Mouse (Mus musculus): Measurements from ENCODE around the gene Fut9. TPM values are rescaled to one million over a fixed set of nuclear protein-coding genes. Genes with fewer than 3 reads are reported as not detected.

Gene Fut9
- total RNA-seq (2021), result 10 to 100 TPM; 74.0 to 87.0 TPM
- long read RNA-seq, experiment 1, full-length matches to known transcripts, result 6 of 15 reads
- long read RNA-seq, experiment 1, partial matches to known transcripts, result 0 of 15 reads
- long read RNA-seq, experiment 1, other reads (novel, unspliced or antisense), result 9 of 15 reads
- long read RNA-seq, experiment 2, full-length matches to known transcripts, result 9 of 16 reads
- long read RNA-seq, experiment 2, partial matches to known transcripts, result 0 of 16 reads
- long read RNA-seq, experiment 2, other reads (novel, unspliced or antisense), result 7 of 16 reads

DNA sequence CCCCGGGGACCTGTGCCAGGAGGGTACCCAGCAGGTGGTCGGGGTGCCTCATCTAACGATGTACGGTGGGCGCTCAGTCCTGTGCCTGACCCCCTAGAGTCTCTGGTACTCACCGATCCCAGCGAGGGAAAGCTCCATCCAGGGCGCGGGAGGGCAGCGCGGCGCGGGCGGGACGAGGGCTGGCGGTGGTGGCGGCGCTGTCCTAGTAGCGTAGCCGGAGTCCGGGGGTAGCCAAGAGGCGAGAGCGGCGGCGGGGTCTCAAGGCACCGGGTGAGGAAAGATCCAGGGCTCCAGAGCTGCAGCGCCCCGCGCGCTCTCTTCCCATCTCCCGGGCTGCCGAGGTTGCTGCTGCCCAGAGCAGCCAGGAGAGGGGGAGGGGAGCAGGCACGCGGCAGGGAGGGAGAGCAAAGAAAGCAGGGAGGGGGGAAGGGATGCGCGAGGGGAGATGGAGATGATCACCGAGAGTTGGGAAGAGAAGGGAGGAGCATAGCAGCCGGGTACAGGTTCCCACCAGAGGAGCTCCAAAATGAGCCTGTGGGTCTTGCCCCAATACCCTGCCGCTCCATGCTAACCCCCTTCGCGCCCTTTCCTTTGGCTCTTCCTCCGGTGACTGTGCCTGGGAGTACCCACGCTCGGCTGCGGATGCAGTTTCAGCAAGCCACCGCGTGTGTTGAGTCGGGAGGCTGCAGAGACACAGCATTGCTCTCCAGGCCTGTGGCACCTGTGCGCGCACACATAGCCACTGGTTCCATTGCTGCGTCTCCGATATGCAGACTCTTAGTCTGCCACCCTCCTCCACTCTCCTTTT, at the start of gene Fut9:
Fut9 (minus strand) TSS at position 769 of the 808 bp plus-strand sequence.
- TF ChIP-seq CTCF (IDR thresholded peaks at IDR 0.05), result peak; percentile 4
- intact Hi-C loops (cut with DNase I), result loop anchor here (2.0 to 10.0 kb wide), 5 partner anchors 57 to 545 kb away; partner anchors contain the start of genes Manea and Ufl1
- Histone ChIP-seq H3K4me3 (peak within 1 kb of the TSS; percentile 85), H3K27ac (peak within 1 kb of the TSS; percentile 99)
- peak; percentile 82 to 83 for DNase-seq (ENCODE audit: extremely low spot score in 1 of 2, low spot score in 2 of 2)

GRCm38 (mm10) chr4:25815783-25816182, 15.7 kb upstream of the Fut9 start:
- intact Hi-C loops (cut with DNase I), result no loop called here
- TF ChIP-seq CTCF (IDR thresholded peaks at IDR 0.05), result no peak
- no peak for DNase-seq (ENCODE audit: extremely low spot score in 1 of 2, low spot score in 2 of 2)
- H3K4me3 ChIP-seq, result no peak overlapping the region
- H3K27ac ChIP-seq, result no peak overlapping the region

GRCm38 (mm10) chr4:25813340-25813739, 13.3 kb upstream of the Fut9 start:
- intact Hi-C loops (cut with DNase I), result no loop called here
- Histone ChIP-seq H3K4me3 (no peak overlapping the region), H3K27ac (no peak overlapping the region)
- no peak for TF ChIP-seq CTCF (IDR thresholded peaks at IDR 0.05)
- DNase-seq (ENCODE audit: extremely low spot score in 1 of 2, low spot score in 2 of 2), result no peak

- no peak overlapping the region for H3K27ac ChIP-seq
- no peak overlapping the region for H3K4me3 ChIP-seq
- no peak for TF ChIP-seq CTCF (IDR thresholded peaks at IDR 0.05)
- intact Hi-C loops (cut with DNase I), result no loop called here
- no peak for DNase-seq (ENCODE audit: extremely low spot score in 1 of 2, low spot score in 2 of 2)
Measured at GRCm38 (mm10) chr4:25810058-25810457, 10.0 kb upstream of the Fut9 start.

GRCm38 (mm10) chr4:25801751-25802150, 1.7 kb upstream of the Fut9 start:
- Histone ChIP-seq H3K27ac (no peak overlapping the region), H3K4me3 (no peak overlapping the region)
- intact Hi-C loops (cut with DNase I), result loop anchor here (2.0 to 10.0 kb wide), 3 partner anchors 269 to 543 kb away; partner anchors contain the start of genes Manea and Ufl1
- no peak for DNase-seq (ENCODE audit: extremely low spot score in 1 of 2, low spot score in 2 of 2)
- no peak for TF ChIP-seq CTCF (IDR thresholded peaks at IDR 0.05)

DNA sequence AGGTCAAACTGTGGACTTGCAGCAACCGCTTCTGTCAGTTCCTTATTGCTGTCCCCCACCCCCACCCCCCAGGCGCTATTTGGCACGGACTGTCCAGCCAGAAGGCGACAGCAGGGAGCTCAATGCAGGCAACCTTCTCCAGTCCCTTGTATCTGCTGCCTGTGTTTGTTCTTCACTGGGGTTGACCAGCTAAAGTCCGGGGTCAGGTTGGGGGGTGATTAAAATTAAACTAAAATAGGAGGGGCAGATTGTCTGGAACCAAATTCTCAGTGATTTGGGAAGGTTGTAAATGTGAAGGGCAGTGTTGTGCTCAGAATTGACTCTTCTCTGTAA, 206 bp upstream of the Fut9 start:
- H3K4me3 ChIP-seq, result peak overlapping the region; percentile 85
- DNase-seq (ENCODE audit: extremely low spot score in 1 of 2, low spot score in 2 of 2), result no peak
- TF ChIP-seq CTCF (IDR thresholded peaks at IDR 0.05), result no peak
- intact Hi-C loops (cut with DNase I), result loop anchor here (2.0 to 10.0 kb wide), 3 partner anchors 271 to 545 kb away; partner anchors contain the start of genes Manea and Ufl1
- H3K27ac ChIP-seq, result peak overlapping the region; percentile 99

- Histone ChIP-seq H3K27ac (peak overlapping the region; percentile 99), H3K4me3 (peak overlapping the region; percentile 85)
- intact Hi-C loops (cut with DNase I), result loop anchor here (5.0 kb wide), 2 partner anchors 57 to 77 kb away; no protein-coding TSS in a partner anchor
- DNase-seq (ENCODE audit: extremely low spot score in 1 of 2, low spot score in 2 of 2), result no peak
- no peak for TF ChIP-seq CTCF (IDR thresholded peaks at IDR 0.05)
Measured at GRCm38 (mm10) chr4:25799051-25799475, 981 bp downstream of the Fut9 start.

- no peak for TF ChIP-seq CTCF (IDR thresholded peaks at IDR 0.05)
- DNase-seq (ENCODE audit: extremely low spot score in 1 of 2, low spot score in 2 of 2), result no peak
- intact Hi-C loops (cut with DNase I), result loop anchor here (5.0 kb wide), 2 partner anchors 56 to 76 kb away; no protein-coding TSS in a partner anchor
- Histone ChIP-seq H3K27ac (peak overlapping the region; percentile 99), H3K4me3 (peak overlapping the region; percentile 85)
Measured at GRCm38 (mm10) chr4:25798412-25798811, 1.6 kb downstream of the Fut9 start.

DNA sequence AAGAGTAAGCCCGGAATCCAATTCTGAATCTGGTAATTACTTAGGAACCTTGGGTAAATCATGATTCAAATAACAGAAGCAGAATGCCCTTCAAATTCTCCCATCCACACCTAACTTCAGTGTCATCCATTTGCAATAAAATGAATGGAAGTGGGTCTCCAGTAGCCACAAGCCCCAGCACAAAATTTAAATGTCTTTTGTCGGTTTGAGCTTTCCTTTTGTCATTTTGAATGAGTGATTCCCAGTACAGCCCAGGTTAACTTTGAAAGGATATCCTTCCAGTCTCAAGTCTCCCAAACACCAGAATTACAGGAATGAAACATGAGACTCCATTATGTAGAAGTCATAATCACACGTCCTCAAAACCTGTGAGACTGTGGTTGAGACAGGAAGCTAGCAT, 3.9 kb downstream of the Fut9 start:
- H3K4me3 ChIP-seq, result peak overlapping the region; percentile 0; the same call in 1 of the 2 replicates
- no peak for TF ChIP-seq CTCF (IDR thresholded peaks at IDR 0.05)
- no peak for DNase-seq (ENCODE audit: extremely low spot score in 1 of 2, low spot score in 2 of 2)
- intact Hi-C loops (cut with DNase I), result loop anchor here (5.0 kb wide), 2 partner anchors 54 to 74 kb away; no protein-coding TSS in a partner anchor
- H3K27ac ChIP-seq, result no peak overlapping the region

- Histone ChIP-seq H3K4me3 (no peak overlapping the region), H3K27ac (no peak overlapping the region)
- no peak for TF ChIP-seq CTCF (IDR thresholded peaks at IDR 0.05)
- DNase-seq (ENCODE audit: extremely low spot score in 1 of 2, low spot score in 2 of 2), result no peak
- intact Hi-C loops (cut with DNase I), result no loop called here
Measured at GRCm38 (mm10) chr4:25785276-25785675, 14.8 kb downstream of the Fut9 start.

DNA sequence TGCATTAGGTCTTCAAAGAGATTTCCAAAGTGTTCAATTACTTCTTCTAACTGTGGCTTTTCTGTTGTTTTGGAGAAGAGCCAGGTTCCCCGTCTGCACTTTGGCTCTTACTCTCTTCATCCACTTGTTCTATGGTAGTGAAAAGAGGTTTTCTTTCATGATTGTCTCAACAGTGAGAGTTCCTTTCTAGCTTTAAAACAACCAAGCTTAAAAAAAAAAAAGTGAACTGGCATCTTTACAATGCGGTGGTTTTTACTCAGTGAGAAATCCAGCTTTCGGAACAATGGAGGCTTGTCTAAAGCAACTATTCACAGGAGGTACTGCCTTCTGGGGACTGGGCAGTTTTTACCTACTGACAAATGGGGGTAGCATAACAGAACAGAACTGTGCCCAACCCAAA, 31.4 kb downstream of the Fut9 start:
- Histone ChIP-seq H3K4me3 (no peak overlapping the region), H3K27ac (peak overlapping the region; percentile 45; the same call in 1 of the 2 replicates)
- DNase-seq (ENCODE audit: extremely low spot score in 1 of 2, low spot score in 2 of 2), result no peak
- no peak for TF ChIP-seq CTCF (IDR thresholded peaks at IDR 0.05)
- intact Hi-C loops (cut with DNase I), result no loop called here

DNA sequence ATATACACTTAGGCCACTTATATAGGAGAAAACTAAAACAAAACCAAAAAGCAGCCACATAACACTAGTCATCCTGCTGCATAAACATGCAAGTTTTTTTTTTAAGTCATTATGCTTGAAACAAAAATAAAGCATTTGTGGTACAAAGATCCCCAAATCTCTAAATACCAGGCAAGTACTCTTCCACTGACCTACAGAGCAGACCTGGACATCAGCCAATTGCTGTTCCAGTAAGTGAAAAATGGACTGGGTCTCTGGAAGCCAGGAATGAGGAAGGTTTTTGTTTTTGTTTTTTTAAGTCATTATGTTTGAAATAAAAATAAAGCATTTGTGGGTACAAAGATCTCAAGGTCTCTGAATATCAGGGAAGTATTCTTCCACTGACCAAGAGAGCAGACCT, 37.0 kb downstream of the Fut9 start:
- intact Hi-C loops (cut with DNase I), result no loop called here
- DNase-seq (ENCODE audit: extremely low spot score in 1 of 2, low spot score in 2 of 2), result no peak
- no peak for TF ChIP-seq CTCF (IDR thresholded peaks at IDR 0.05)
- Histone ChIP-seq H3K27ac (no peak overlapping the region), H3K4me3 (no peak overlapping the region)
